Mouse (Mus musculus) liver, adult 2 months (tissue): Measurements from ENCODE around the gene Sun5. TPM values are rescaled to one million over a fixed set of nuclear protein-coding genes. Genes with fewer than 3 reads are reported as not detected.
"Not testable (repeated sequence)": the region's sequence is repeated elsewhere in the genome, so short reads cannot be mapped to it uniquely, and the experiment has no call there.

ENCODE experiments used
- DNase-seq: peaks from one replicate; pipeline ENCODE4 v3.0.0-alpha.2; 2011; ENCODE audit warnings: low read depth, low spot score; ENCODE audit errors: extremely low read depth
- H3K27ac ChIP-seq: fragments of 200-500 bp; replicated peaks from 2 replicates; pipeline ENCODE4 v1.5.1; 2012; ENCODE audit warnings: low read depth, mild to moderate bottlenecking, control low read depth, inconsistent platforms, low read length; ENCODE audit not compliant: insufficient read depth
- H3K27me3 ChIP-seq: fragments of 200-500 bp; 2 replicates; pipeline ENCODE4 v1.6.1; 2012; ENCODE audit warnings: mild to moderate bottlenecking, moderate library complexity, low read length, inconsistent platforms; ENCODE audit not compliant: control insufficient read depth, insufficient read depth
- H3K36me3 ChIP-seq: fragments of 200-500 bp; 2 replicates; pipeline ENCODE4 v1.6.1; 2012; ENCODE audit warnings: low read length, inconsistent platforms; ENCODE audit not compliant: control insufficient read depth, insufficient read depth
- H3K4me1 ChIP-seq: fragments of 200-500 bp; 2 replicates; pipeline ENCODE4 v1.6.1; 2011; ENCODE audit warnings: low read length; ENCODE audit not compliant: control insufficient read depth, insufficient read depth
- H3K4me3 ChIP-seq: fragments of 200-500 bp; 2 replicates; pipeline ENCODE4 v1.5.1; 2011; ENCODE audit warnings: low read depth, mild to moderate bottlenecking, control low read depth, low read length, moderate library complexity; ENCODE audit not compliant: insufficient read depth
- H3K79me2 ChIP-seq: fragments of 200-500 bp; 2 replicates; pipeline ENCODE4 v1.6.1; 2012; ENCODE audit warnings: inconsistent platforms, mild to moderate bottlenecking, low read length, moderate library complexity; ENCODE audit not compliant: control insufficient read depth, insufficient read depth
- H3K9ac ChIP-seq: fragments of 200-500 bp; 2 replicates; pipeline ENCODE4 v1.6.1; 2012; ENCODE audit warnings: low read depth, mild to moderate bottlenecking, control low read depth, inconsistent platforms, low read length
- CTCF ChIP-seq: fragments of 200-500 bp; IDR thresholded peaks from 2 replicates; pipeline ENCODE4 v1.5.1; 2011; ENCODE audit warnings: low read depth, low read length, control low read depth
- POLR2A ChIP-seq: fragments of 200-500 bp; IDR thresholded peaks from 2 replicates; pipeline ENCODE4 v1.6.1; 2011; ENCODE audit warnings: low read length, control low read depth; ENCODE audit not compliant: insufficient read depth; ENCODE audit errors: extremely low read depth
- WGBS: fragments of 180-500 bp; shearing (Covaris S2); methylation state at CpG from one replicate; pipeline ENCODE4 v1.1.7; 2018; 5-methylcytosine and 5-hydroxymethylcytosine counted together
- polyA plus RNA-seq: library from polyadenylated mRNA; depleted of rRNA; stranded (reverse); fragments of >200 nt; gene quantifications from 2 replicates; pipeline ENCODE4 v1.2.3, GENCODE M21; 2012; rRNA removed
- total RNA-seq: library from RNA; depleted of rRNA; stranded (reverse); fragments of >200 nt; gene quantifications from 2 replicates; pipeline ENCODE4 v1.2.3, GENCODE M21; 2014; rRNA removed

The Sun5 gene
- total and polyA plus RNA-seq, 2 experiments, result not detected

DNA sequence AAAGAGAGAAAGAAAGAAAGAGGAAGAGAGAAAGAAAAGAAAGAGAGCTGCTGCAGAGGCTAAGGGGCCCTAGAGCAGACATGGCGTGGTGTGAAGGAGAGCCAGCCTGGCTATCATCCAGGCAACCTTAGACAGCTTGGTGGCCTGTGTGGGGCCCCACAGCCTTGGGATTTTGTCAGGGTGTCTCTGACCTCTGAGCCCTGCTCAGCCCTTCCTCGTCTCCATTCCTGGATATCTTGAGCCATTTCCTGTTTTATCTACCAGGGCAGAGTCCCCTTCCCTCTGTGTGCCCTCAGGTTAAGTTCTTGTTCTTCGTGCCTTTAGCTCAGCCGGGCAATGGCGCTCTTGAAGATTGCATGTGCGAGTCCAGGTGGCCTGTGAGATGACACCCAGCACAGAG is 62.0 kb downstream of the Sun5 start:
- no peaks in the 10 kb centered on the region for H3K4me1 ChIP-seq
- no peak overlapping the region for H3K4me3 ChIP-seq
- 71% methylated on average over 6 of the region's 6 CpGs for WGBS
- H3K27ac ChIP-seq, result no peak overlapping the region
- H3K36me3 ChIP-seq, result no peaks in the 10 kb centered on the region
- H3K79me2 ChIP-seq, result no peaks in the 10 kb centered on the region
- H3K9ac ChIP-seq, result no peak overlapping the region
- DNase-seq, result no peak
- H3K27me3 ChIP-seq, result no peaks in the 10 kb centered on the region
- TF ChIP-seq POLR2A (no peak), CTCF (no peak)

DNA sequence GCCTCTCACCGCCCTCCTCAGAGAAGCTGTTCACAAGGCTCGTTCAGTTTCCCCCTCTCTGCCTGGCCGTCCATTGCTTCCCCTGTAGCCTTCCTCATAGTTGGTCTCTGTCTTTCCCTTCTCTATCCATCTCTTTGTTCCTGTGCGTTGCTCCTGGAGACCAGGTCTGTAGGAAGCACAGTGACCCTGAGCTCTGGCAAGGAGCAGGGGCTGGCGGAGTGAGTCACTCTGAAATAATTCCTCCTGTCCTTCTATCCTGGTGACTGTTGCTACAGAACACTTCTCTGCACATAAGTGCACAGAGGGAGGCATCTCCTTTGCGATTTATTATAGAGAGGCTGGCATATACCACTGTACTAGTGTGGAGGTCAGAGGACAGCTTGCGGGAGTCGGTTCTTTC is 62.7 kb downstream of the Sun5 start:
- Histone ChIP-seq H3K9ac (no peak overlapping the region), H3K27ac (no peak overlapping the region), H3K4me1 (no peaks in the 10 kb centered on the region), H3K79me2 (no peaks in the 10 kb centered on the region), H3K36me3 (no peaks in the 10 kb centered on the region), H3K4me3 (no peak overlapping the region), H3K27me3 (no peaks in the 10 kb centered on the region)
- no peak for DNase-seq
- WGBS, result 89% methylated on average over 8 of the region's 8 CpGs
- TF ChIP-seq POLR2A, result no peak
- no peak for TF ChIP-seq CTCF

GRCm38 (mm10) chr2:153807464-153807863 is 63.4 kb downstream of the Sun5 start:
- not testable (repeated sequence) for H3K27me3 ChIP-seq

More at GRCm38 (mm10) chr2:153807464-153807863, 63.4 kb downstream of the Sun5 start:
- not testable (repeated sequence) for H3K36me3 ChIP-seq, H3K79me2 ChIP-seq, H3K27ac ChIP-seq, H3K9ac ChIP-seq, H3K4me1 ChIP-seq, H3K4me3 ChIP-seq
- DNase-seq, result peak; percentile 43
- peak; percentile 49; the same call in 1 of the 2 replicates for TF ChIP-seq CTCF

Other genes with a start within 250 kb of the Sun5 start
- 6.3 and 8.0 TPM in 2 replicates for gene Commd7, start 238.3 kb downstream of the Sun5 start, total RNA-seq
- gene Commd7, start 238.3 kb downstream of the Sun5 start, polyA plus RNA-seq, result 12.2 and 13.7 TPM in 2 replicates
- gene Dnmt3b, start 221.6 kb downstream of the Sun5 start, total RNA-seq, result 0.54 and 0.65 TPM in 2 replicates
- gene Dnmt3b, start 221.6 kb downstream of the Sun5 start, polyA plus RNA-seq, result 2.2 and 3.4 TPM in 2 replicates
- not detected in 2 replicates for gene Dnmt3c, start 174.4 kb downstream of the Sun5 start, total RNA-seq
- gene Dnmt3c, start 174.4 kb downstream of the Sun5 start, polyA plus RNA-seq, result not detected in 2 replicates
- gene Mapre1, start 129.8 kb downstream of the Sun5 start, total RNA-seq, result 6.6 and 7.9 TPM in 2 replicates
- gene Mapre1, start 129.8 kb downstream of the Sun5 start, polyA plus RNA-seq, result 2.7 and 3.0 TPM in 2 replicates
- not detected in 2 replicates for gene Efcab8, start 91.2 kb downstream of the Sun5 start, total RNA-seq
- gene Efcab8, start 91.2 kb downstream of the Sun5 start, polyA plus RNA-seq, result 0.02 TPM in 1 of 2 replicates, not detected in the other
- not detected in 2 replicates for gene Bpifb2, start 4.0 kb upstream of the Sun5 start, total RNA-seq
- not detected in 2 replicates for gene Bpifb2, start 4.0 kb upstream of the Sun5 start, polyA plus RNA-seq
- gene Bpifb6, start 29.3 kb upstream of the Sun5 start, total RNA-seq, result not detected in 2 replicates
- not detected in 2 replicates for gene Bpifb6, start 29.3 kb upstream of the Sun5 start, polyA plus RNA-seq
- not detected in 2 replicates for gene Bpifb3, start 47.1 kb upstream of the Sun5 start, total RNA-seq
- gene Bpifb3, start 47.1 kb upstream of the Sun5 start, polyA plus RNA-seq, result not detected in 2 replicates
- not detected in 2 replicates for gene Bpifb4, start 67.1 kb upstream of the Sun5 start, total RNA-seq
- not detected in 2 replicates for gene Bpifb4, start 67.1 kb upstream of the Sun5 start, polyA plus RNA-seq
- gene Bpifa6, start 103.9 kb upstream of the Sun5 start, total RNA-seq, result not detected in 2 replicates
- gene Bpifa6, start 103.9 kb upstream of the Sun5 start, polyA plus RNA-seq, result not detected in 2 replicates
- not detected in 2 replicates for gene Bpifa2, start 137.2 kb upstream of the Sun5 start, total RNA-seq
- gene Bpifa2, start 137.2 kb upstream of the Sun5 start, polyA plus RNA-seq, result not detected in 2 replicates